Mouse (Mus musculus) embryo, embryonic 10 days (tissue): Measurements from ENCODE around the gene Tmem95.

Experiments used
- DNase-seq: peaks from one replicate; pipeline ENCODE4 v3.0.0-alpha.2; 2015; ENCODE audit warnings: low spot score

Gene Tmem95

DNA sequence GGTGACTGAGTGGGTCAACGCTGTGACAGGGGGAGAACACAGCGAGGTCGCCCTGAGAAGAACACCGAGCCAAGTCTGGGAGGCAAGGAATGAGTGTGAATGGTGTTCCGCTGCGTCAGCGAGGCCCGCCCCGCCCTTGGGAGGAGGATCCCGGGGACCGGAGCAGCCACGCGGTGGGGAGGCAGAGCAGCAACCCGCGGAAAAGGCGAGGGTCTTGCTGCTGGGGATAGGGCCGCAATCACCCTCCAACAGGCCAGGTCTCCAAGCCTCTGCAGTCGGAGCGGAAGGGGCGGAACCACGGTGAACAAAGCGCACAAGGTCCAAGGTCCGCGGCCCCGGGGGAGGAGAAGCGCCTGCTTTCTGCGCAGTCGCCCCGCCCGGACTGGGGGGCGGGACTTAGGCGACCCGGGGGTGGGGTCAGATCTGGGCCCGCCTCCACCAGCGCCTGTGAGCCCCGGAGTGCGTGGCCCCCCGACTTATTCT is 31.6 kb downstream of the Tmem95 start, which contains the start of gene Plscr3:
TSS of gene Plscr3 (plus strand) at position 179 of the 483 bp plus-strand sequence.
- DNase-seq, result peak; percentile 97

DNA sequence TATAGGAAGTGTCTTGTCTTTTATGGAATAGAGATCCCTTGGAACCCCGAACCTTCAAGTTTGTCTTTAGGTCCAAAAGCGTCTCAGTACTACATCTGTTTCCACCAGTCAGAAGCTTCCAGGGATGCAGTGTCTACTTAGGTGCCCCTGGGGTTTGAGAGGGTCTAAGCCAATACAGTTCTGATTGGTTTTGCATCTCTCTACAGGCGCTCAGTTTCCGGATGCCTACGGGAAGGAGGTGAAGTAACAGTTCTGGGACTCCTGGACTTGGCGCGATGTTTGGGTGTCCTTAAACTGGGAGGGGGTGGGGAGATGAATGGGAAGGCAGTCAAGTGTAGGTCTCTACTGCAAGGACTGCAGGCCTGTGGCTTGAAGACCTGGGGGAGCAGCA is 39.1 kb downstream of the Tmem95 start:
- no peak for DNase-seq

DNA sequence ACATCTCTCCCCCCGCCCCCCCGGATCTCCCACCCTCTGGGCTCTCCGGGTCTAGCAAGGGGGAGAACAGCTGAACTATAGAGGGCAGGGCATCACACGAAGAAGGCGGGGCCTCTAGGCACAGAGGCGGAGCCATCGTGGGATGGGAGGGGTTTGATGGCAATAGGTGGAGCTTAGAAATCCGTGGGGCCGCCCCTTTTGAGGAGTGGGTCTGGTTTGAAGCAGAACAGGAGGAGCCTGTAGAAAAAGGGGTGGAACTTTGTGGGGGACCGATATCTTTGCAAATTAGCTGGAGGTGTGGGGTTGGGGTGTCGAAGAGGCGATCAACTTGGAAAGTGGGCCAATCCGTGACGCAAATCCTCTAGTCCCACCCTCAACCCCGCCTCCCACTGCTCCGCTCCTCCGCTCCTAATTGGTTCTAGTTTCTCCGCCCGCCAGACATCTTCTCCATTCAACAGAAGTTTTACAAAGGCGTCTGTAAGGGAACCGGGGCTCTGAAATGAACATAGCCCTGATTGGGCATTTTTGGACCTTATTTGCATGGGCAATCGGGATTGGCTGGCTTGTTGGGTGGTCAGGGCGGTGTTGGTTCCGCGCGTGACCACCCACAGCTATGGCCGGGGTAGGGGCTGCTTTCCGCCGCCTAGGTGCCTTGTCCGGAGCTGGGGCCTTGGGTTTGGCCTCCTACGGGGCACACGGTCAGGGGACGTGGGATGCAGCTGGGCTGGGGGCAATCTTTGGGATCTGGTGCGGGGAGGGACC is 39.7 kb downstream of the Tmem95 start, which contains the start of gene Tmem256:
TSS of gene Tmem256 (plus strand) at position 563 of the 762 bp plus-strand sequence.
- DNase-seq, result peak; percentile 98

DNA sequence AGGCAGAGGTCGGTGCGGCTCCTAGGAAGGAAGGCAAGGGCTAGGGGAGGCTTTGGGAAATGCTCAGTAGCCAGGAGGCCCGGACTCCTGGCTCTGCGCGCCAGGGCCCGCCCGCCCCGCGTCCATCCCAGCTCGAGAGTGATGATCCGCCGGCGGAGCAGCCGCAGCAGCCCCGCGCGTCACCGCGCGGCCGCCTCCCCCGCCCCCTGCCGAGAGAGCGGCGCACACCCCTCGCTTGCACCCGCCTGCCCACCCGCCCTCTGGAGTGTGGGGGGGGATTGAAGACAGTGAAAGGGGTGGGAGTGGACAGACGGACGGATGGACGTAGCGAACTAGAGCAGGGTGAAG is 40.2 kb downstream of the Tmem95 start, which contains the start of gene Nlgn2:
TSS of gene Nlgn2 (minus strand) at position 181 of the 348 bp plus-strand sequence.
- DNase-seq, result no peak

DNA sequence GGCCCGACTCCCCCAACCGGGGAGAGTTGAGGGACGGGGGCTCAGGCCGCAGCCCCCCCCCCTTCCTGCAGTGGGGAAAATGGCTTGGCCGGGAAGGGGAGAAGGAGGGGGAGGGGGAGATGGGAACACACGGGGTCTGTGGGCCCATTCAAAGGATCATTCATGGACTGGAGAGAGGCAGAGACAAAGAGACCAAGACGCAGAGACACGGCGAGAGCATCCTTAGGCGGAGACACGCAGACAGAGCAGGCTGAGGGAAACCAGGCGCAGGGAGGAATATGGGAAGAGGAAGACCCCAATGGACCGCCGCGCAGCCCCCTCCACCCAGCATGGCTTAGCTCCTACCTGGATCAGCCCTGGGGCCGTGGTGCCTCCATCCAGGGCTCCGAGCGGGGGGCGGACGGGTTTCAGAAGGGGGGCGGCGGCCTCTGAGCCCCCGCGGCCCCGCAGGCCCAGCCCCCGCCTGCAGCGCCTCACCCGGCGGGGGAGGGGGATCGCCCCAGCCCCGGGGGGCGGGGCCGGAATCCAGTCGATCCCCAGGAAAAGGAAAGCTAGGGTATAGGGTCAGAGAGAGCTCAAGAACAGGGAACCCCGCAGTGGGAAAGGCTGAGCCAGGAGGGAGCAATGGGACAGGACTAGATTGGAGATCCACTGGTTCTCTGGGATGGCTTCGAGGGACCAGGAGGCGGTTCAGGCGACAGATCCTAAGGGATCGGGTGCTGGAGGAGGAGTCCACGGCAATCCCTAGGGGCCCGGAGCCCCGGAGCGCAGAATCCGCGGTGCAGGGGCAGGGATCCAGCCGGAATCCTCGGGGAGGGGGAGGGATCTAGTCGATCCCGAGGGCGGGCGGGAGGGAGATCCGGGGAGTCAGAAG is 40.9 kb downstream of the Tmem95 start:
- DNase-seq, result peak; percentile 65

DNA sequence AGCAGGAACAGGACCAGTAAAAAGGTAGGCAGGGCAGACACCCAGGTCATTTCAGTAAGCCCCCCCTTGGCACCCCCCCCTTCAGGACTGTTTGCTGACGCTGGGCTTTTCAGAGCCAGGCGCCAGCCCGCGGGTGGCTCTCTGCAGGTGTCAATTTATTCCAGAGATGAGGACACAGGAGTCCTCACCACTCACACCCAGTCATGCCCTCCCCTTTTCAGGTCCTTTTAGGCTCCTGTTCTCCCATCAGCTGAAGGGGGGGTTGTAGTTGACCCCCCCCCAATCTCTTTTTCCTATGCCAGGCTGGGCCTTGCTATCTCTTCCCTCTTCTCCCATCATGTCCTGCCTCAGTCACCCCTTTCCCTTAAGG is 41.9 kb downstream of the Tmem95 start:
- DNase-seq, result no peak

DNA sequence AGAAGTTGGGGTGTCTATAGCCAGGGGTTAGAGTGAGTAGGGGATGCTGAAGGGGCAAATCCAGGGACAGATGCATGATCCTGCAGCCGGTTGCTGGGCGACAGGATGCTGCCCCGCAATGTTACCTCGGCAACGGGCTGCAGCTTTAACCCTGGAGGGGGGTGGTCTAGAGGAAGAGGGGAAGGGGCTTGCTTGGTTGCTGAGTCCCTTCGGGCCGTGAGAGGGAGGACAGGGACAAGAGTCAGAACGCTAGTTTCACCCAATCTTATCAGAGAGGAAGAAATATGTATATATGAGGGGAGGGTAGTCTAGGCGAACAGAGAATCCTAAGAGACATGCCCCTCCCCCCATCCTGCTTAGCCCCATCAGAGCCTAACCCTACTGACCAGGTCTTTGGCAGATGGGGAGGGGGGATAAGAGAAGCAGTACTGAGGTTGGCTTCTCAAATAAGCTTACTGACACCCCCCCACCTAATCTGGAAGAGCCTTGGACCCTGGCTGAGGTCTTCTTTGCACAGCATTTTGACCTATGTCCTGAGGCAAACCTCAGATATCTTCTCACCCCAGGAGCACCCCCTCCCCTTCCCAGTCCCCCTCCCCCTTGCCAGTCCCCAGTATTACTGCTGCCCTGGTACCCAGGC is 42.4 kb downstream of the Tmem95 start:
- DNase-seq, result peak; percentile 69

DNA sequence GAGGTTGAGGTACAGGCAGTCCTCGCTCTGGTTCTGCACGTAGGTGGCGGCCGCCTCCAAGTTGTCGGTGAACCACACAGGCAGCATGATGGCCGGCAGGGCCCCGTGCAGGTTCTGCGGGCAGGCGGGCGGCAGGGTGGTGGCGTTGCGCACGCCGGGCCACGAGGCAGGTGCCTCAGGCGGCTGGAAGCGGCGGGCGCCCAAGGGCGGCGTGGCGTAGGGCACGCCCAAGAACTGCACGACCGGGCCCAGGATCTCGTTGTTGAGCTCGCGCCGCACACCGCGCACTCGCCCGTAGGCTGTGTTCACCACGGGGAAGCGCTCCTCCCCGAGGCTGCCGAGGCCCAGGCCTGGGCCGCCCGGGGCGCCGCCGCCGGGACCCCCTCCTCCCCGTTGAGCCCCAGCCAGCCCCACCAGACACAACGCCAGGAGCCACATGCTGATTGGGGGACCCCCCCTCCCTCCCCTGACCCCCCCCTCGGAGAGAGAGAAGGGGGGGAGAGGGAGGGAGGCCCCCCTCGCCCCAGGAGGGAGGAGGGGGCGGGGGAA is 43.7 kb downstream of the Tmem95 start:
- DNase-seq, result peak; percentile 46

DNA sequence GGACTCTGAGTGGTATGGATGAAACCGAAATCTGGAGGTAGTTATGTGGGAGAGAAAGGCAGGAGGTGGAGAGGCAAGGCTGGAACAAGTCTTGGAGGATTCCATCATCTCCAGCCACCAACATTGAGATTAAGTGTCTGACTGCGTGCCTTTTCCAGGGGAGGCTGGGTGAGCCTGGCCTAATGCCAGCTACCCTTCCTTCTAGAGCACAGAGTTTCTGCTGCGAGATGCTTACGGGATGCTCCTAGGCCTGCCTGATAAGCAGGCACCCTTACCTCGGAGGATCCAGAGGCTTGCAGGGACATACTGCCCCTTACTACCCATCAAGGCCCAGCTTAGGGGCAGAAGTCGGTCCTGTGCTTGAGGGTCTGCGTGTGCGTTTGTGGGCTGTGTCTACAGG is 44.3 kb downstream of the Tmem95 start:
- DNase-seq, result no peak

DNA sequence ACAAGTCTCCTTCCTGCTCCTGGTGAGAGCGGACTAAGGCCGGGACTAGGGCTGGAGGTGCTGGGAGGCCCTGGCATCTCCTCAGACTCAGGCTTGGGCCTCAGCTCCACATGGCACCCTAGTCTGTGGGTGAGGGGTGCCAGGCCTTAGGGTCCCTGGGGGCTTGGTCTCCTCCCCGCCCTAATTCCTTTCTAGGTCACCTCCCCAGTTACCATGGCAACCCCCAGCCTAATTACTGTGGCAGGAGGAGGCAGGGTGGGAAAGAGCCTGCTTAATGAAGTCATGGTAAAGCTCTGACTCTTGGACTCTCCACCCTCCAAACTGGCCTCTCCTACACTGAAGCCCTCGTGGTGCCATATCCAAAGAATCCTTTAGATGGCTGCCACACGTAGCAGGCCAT is 49.0 kb downstream of the Tmem95 start:
- DNase-seq, result no peak
